Mouse (Mus musculus): ENCODE data around the gene Hipk2. TPM values are rescaled to one million over a fixed set of nuclear protein-coding genes. Genes with fewer than 3 reads are reported as not detected.

Gene Hipk2
- polyA plus RNA-seq, 1 experiment from 2014 or later: 25.8 TPM

- Histone ChIP-seq H3K27me3 (ENCODE audit: control insufficient read depth, insufficient read depth, low read length) (no peaks in the 10 kb centered on the region), H3K9ac (ENCODE audit: low read length) (no peak overlapping the region), H3K4me1 (ENCODE audit: control insufficient read depth, insufficient read depth, low read length) (peaks cover 4% of the 10 kb centered on the region; the same call in 1 of the 2 replicates), H3K36me3 (ENCODE audit: control insufficient read depth, insufficient read depth, low read length) (no peaks in the 10 kb centered on the region), H3K4me2 (no peak overlapping the region), H3K9me3 (ENCODE audit: control insufficient read depth, low read length) (no peaks in the 10 kb centered on the region), H3K27ac (ENCODE audit: low read depth, low read length) (no peak overlapping the region), H3K4me3 (ENCODE audit: low read depth, low read length) (no peak overlapping the region)
- 91% methylated on average over 6 of the region's 6 CpGs for WGBS
- DNase-seq (ENCODE audit: low spot score, missing footprints) (no peak), ATAC-seq (ENCODE audit: low FRiP score) (no peak)
Observed at GRCm38 (mm10) chr6:38787811-38788509, 88.0 kb downstream of the Hipk2 start.

GRCm38 (mm10) chr6:38787134-38787533, 88.8 kb downstream of the Hipk2 start:
- no peak overlapping the region for H3K27ac ChIP-seq (ENCODE audit: low read depth, low read length)
- H3K4me1 ChIP-seq (ENCODE audit: control insufficient read depth, insufficient read depth, low read length): peaks cover 4% of the 10 kb centered on the region; the same call in 1 of the 2 replicates

GRCm38 (mm10) chr6:38785747-38786146, 90.2 kb downstream of the Hipk2 start:
- 71% methylated on average over 1 of the region's 1 CpGs for WGBS
- no peaks in the 10 kb centered on the region for H3K27me3 ChIP-seq (ENCODE audit: control insufficient read depth, insufficient read depth, low read length)

More at GRCm38 (mm10) chr6:38787134-38787533, 88.8 kb downstream of the Hipk2 start:
- H3K36me3 ChIP-seq (ENCODE audit: control insufficient read depth, insufficient read depth, low read length): no peaks in the 10 kb centered on the region
- H3K4me2 ChIP-seq: no peak overlapping the region
- 55% methylated on average over 1 of the region's 1 CpGs for WGBS
- no peak for ATAC-seq (ENCODE audit: low FRiP score)
- H3K27me3 ChIP-seq (ENCODE audit: control insufficient read depth, insufficient read depth, low read length): no peaks in the 10 kb centered on the region
- H3K9me3 ChIP-seq (ENCODE audit: control insufficient read depth, low read length): no peaks in the 10 kb centered on the region
- DNase-seq (ENCODE audit: low spot score, missing footprints): no peak
- no peak overlapping the region for H3K4me3 ChIP-seq (ENCODE audit: low read depth, low read length)
- no peak overlapping the region for H3K9ac ChIP-seq (ENCODE audit: low read length)

GRCm38 (mm10) chr6:38779411-38779810, 96.6 kb downstream of the Hipk2 start:
- no peak overlapping the region for H3K4me3 ChIP-seq (ENCODE audit: low read depth, low read length)
- H3K27me3 ChIP-seq (ENCODE audit: control insufficient read depth, insufficient read depth, low read length): no peaks in the 10 kb centered on the region
- H3K27ac ChIP-seq (ENCODE audit: low read depth, low read length): no peak overlapping the region
- H3K36me3 ChIP-seq (ENCODE audit: control insufficient read depth, insufficient read depth, low read length): no peaks in the 10 kb centered on the region
- DNase-seq (ENCODE audit: low spot score, missing footprints): no peak
- H3K9me3 ChIP-seq (ENCODE audit: control insufficient read depth, low read length): no peaks in the 10 kb centered on the region
- ATAC-seq (ENCODE audit: low FRiP score): no peak
- no peak overlapping the region for H3K9ac ChIP-seq (ENCODE audit: low read length)
- no peaks in the 10 kb centered on the region for H3K4me1 ChIP-seq (ENCODE audit: control insufficient read depth, insufficient read depth, low read length)
- 96% methylated on average over 7 of the region's 7 CpGs for WGBS
- no peak overlapping the region for H3K4me2 ChIP-seq

More at GRCm38 (mm10) chr6:38785747-38786146, 90.2 kb downstream of the Hipk2 start:
- no peak overlapping the region for H3K4me2 ChIP-seq
- H3K9ac ChIP-seq (ENCODE audit: low read length): no peak overlapping the region
- H3K36me3 ChIP-seq (ENCODE audit: control insufficient read depth, insufficient read depth, low read length): no peaks in the 10 kb centered on the region
- ATAC-seq (ENCODE audit: low FRiP score) (no peak), DNase-seq (ENCODE audit: low spot score, missing footprints) (no peak)
- peaks cover 4% of the 10 kb centered on the region; the same call in 1 of the 2 replicates for H3K4me1 ChIP-seq (ENCODE audit: control insufficient read depth, insufficient read depth, low read length)
- H3K4me3 ChIP-seq (ENCODE audit: low read depth, low read length): no peak overlapping the region
- H3K27ac ChIP-seq (ENCODE audit: low read depth, low read length): no peak overlapping the region
- no peaks in the 10 kb centered on the region for H3K9me3 ChIP-seq (ENCODE audit: control insufficient read depth, low read length)

DNA sequence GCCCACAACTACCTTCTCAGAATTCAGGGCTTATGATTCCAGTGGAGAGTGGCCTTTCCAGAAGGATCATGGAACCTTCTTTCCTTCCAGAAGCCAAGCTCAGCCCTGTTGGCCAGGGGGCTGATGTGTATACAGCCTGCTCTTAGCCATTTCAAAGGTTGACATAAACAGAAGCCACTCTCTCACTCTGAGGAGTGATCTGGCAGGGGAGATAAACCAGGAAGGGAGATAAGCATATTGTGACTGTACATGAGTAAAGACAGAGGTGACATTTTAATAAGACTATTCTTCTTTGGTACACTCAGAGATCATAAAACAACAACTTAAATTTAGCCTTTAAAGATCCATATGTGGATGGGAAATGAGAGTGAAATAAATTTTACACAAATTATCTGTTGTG, 97.1 kb downstream of the Hipk2 start:
- Histone ChIP-seq H3K4me1 (ENCODE audit: control insufficient read depth, insufficient read depth, low read length) (no peaks in the 10 kb centered on the region), H3K9me3 (ENCODE audit: control insufficient read depth, low read length) (no peaks in the 10 kb centered on the region), H3K9ac (ENCODE audit: low read length) (no peak overlapping the region), H3K27ac (ENCODE audit: low read depth, low read length) (no peak overlapping the region), H3K36me3 (ENCODE audit: control insufficient read depth, insufficient read depth, low read length) (no peaks in the 10 kb centered on the region), H3K27me3 (ENCODE audit: control insufficient read depth, insufficient read depth, low read length) (no peaks in the 10 kb centered on the region), H3K4me3 (ENCODE audit: low read depth, low read length) (no peak overlapping the region), H3K4me2 (no peak overlapping the region)
- ATAC-seq (ENCODE audit: low FRiP score) (no peak), DNase-seq (ENCODE audit: low spot score, missing footprints) (no peak)

- Histone ChIP-seq H3K4me1 (ENCODE audit: control insufficient read depth, insufficient read depth, low read length) (no peaks in the 10 kb centered on the region), H3K27me3 (ENCODE audit: control insufficient read depth, insufficient read depth, low read length) (no peaks in the 10 kb centered on the region), H3K36me3 (ENCODE audit: control insufficient read depth, insufficient read depth, low read length) (no peaks in the 10 kb centered on the region), H3K4me2 (no peak overlapping the region), H3K27ac (ENCODE audit: low read depth, low read length) (no peak overlapping the region), H3K4me3 (ENCODE audit: low read depth, low read length) (no peak overlapping the region), H3K9ac (ENCODE audit: low read length) (no peak overlapping the region), H3K9me3 (ENCODE audit: control insufficient read depth, low read length) (no peaks in the 10 kb centered on the region)
- WGBS: 92% methylated on average over 2 of the region's 2 CpGs
- ATAC-seq (ENCODE audit: low FRiP score) (no peak), DNase-seq (ENCODE audit: low spot score, missing footprints) (no peak)
Observed at GRCm38 (mm10) chr6:38776000-38776584, 99.9 kb downstream of the Hipk2 start.

DNA sequence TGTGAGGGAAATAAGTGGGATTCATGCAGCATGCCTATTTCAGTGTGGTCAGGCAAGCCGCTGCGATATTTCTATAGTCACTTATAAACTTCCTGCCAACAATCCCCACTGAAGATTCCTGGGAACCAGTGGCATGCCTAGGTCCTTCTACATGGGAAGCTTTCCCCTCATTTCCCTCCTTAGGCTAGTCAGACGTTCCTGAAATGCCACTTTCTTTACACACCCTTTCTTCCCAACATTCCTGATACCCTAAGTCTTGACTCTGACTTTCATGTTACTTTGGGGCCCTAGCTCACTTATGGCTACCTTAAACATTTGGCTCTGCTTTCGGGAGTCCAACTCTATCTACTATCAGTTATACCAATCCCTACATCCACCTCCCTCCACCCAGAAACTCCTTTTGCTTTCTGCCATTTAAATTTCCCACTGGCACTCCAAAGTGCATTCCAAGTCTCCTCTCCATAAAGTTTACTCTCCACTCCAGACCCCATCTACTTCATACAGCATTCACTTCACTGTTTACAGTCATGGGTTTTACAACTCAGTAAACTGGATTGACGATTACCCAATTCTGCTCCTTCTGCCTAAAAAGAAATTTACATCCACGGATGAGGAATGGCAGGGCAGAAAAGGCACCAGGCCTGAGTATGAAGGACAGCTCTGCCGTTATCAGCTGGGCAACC, 103.0 kb downstream of the Hipk2 start:
- Histone ChIP-seq H3K4me3 (ENCODE audit: low read depth, low read length) (no peak overlapping the region), H3K36me3 (ENCODE audit: control insufficient read depth, insufficient read depth, low read length) (no peaks in the 10 kb centered on the region), H3K4me1 (ENCODE audit: control insufficient read depth, insufficient read depth, low read length) (no peaks in the 10 kb centered on the region), H3K27ac (ENCODE audit: low read depth, low read length) (no peak overlapping the region), H3K9ac (ENCODE audit: low read length) (no peak overlapping the region), H3K9me3 (ENCODE audit: control insufficient read depth, low read length) (no peaks in the 10 kb centered on the region), H3K4me2 (no peak overlapping the region), H3K27me3 (ENCODE audit: control insufficient read depth, insufficient read depth, low read length) (no peaks in the 10 kb centered on the region)
- WGBS: 90% methylated on average over 7 of the region's 7 CpGs
- DNase-seq (ENCODE audit: low spot score, missing footprints): no peak
- no peak for ATAC-seq (ENCODE audit: low FRiP score)

GRCm38 (mm10) chr6:38771061-38771667, 104.8 kb downstream of the Hipk2 start:
- Histone ChIP-seq H3K9me3 (ENCODE audit: control insufficient read depth, low read length) (no peaks in the 10 kb centered on the region), H3K4me1 (ENCODE audit: control insufficient read depth, insufficient read depth, low read length) (no peaks in the 10 kb centered on the region), H3K27ac (ENCODE audit: low read depth, low read length) (no peak overlapping the region), H3K27me3 (ENCODE audit: control insufficient read depth, insufficient read depth, low read length) (no peaks in the 10 kb centered on the region), H3K36me3 (ENCODE audit: control insufficient read depth, insufficient read depth, low read length) (no peaks in the 10 kb centered on the region), H3K9ac (ENCODE audit: low read length) (no peak overlapping the region), H3K4me3 (ENCODE audit: low read depth, low read length) (no peak overlapping the region), H3K4me2 (no peak overlapping the region)
- no peak for ATAC-seq (ENCODE audit: low FRiP score)
- DNase-seq (ENCODE audit: low spot score, missing footprints): no peak
- WGBS: 71% methylated on average over 4 of the region's 4 CpGs

GRCm38 (mm10) chr6:38769627-38770026, 106.3 kb downstream of the Hipk2 start:
- Histone ChIP-seq H3K4me2 (no peak overlapping the region), H3K9ac (ENCODE audit: low read length) (no peak overlapping the region), H3K4me3 (ENCODE audit: low read depth, low read length) (no peak overlapping the region), H3K9me3 (ENCODE audit: control insufficient read depth, low read length) (no peaks in the 10 kb centered on the region), H3K27me3 (ENCODE audit: control insufficient read depth, insufficient read depth, low read length) (no peaks in the 10 kb centered on the region), H3K4me1 (ENCODE audit: control insufficient read depth, insufficient read depth, low read length) (no peaks in the 10 kb centered on the region), H3K27ac (ENCODE audit: low read depth, low read length) (no peak overlapping the region), H3K36me3 (ENCODE audit: control insufficient read depth, insufficient read depth, low read length) (no peaks in the 10 kb centered on the region)
- DNase-seq (ENCODE audit: low spot score, missing footprints): no peak
- 95% methylated on average over 2 of the region's 2 CpGs for WGBS
- ATAC-seq (ENCODE audit: low FRiP score): no peak
